Mouse (Mus musculus) cerebellum, postnatal 4 days (tissue): ENCODE data around the gene Cd8a.
"Not testable (repeated sequence)": the region's sequence is repeated elsewhere in the genome, so short reads cannot be mapped to it uniquely, and the experiment has no call there.

ENCODE experiments used
- DNase-seq, 2 experiments: peaks; one replicate each; pipeline ENCODE4 v3.0.0; 2022; ENCODE audit warnings: low spot score in 2 of 2, mixed read lengths in 1 of 2

Gene Cd8a

DNA sequence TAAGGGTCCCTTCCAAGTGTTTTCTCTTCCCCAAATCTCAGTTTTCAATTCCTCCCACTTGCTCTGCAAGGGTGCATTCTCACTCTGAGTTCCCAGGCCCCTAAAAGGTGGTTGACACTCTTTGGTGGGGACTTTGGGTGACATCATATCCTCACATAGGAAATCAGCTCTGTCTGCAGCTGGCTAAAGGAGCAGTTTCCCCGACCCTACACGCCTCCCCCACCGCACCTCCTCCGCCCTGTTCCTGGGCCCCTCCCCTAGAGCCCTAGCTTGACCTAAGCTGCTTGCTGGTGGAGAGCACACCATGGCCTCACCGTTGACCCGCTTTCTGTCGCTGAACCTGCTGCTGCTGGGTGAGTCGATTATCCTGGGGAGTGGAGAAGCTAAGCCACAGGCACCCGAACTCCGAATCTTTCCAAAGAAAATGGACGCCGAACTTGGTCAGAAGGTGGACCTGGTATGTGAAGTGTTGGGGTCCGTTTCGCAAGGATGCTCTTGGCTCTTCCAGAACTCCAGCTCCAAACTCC, at the start of gene Cd8a:
Gene Cd8a (plus strand): TSS at position 179 of the 527 bp plus-strand sequence.
- no peak for DNase-seq

DNA sequence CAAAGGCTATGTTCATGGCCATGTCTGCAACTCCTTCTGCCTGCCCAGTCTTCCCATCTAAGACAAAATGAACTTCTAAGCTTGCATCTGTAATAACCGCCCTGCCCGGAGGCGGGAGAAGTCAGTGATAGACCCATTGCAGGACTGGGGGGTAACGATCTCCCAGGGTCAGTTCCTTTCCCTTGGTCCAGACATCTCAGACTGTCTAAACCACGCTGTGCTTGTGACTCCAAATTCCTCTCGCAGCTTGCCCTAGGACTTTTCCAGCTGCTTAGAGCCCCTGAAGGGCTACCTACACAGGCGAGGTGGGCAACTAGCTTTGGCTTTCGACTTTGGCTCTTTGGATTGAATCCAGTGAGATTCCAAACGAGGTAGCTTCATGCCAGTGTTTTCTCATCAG, 48.4 kb upstream of the Cd8a start:
- no peak for DNase-seq

DNA sequence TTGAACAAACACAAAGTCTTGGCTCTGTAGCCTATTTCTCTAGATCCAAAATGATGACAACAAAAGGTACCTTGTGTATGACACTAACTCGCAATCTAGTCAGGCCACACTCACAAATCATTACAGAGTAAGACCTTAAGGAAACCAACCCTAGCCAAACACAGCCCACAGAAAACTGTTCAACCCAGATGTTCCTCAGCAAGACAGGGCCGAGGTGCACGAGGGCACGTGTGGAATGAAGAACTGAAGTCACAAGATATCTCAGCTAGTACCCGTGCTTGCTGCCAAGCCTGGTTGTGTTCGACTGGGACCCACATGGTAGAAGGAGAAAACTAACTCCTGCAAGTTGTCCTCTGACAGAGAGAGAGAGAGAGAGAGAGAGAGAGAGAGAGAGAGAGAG, 43.3 kb upstream of the Cd8a start:
- DNase-seq, result no peak

DNA sequence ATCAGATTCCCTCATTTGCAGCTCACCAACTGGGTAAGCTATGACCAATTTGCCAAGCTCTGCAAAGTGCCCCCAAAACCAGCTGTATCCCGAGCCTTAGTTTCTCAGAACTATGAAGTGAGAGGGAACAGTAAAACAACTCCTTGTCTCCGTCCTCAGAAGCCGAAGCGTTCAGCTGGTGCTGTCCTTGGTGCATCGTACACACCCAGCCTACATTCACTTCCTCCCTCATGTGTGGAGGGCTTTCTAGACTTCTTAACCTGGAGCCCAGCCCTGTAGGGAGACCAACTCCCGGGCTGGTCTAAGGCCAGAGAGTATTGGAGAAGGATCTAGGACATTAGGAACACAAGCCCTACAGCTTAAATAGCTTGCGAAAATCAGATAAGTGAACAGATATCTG, 42.7 kb upstream of the Cd8a start:
- DNase-seq, result no peak

DNA sequence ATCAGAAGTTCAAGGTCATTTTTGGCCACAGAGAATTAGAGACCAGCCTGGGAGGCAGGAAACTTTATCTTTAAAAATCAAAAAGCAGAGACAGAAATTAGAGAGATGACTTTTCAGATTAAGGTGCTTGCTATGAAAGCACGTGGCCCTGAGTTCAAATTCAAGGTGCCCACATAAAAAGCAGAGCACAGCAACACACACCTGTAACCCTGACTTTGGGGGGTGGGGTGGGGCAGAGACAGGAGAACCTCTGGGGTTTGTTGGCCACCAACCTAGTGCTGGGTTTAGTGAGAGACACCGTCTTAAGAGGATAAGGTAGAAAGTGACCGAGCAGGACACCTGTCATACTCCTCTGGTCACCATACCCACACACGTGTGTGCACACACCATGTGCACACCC, 41.7 kb upstream of the Cd8a start:
- DNase-seq, result not testable (repeated sequence)

DNA sequence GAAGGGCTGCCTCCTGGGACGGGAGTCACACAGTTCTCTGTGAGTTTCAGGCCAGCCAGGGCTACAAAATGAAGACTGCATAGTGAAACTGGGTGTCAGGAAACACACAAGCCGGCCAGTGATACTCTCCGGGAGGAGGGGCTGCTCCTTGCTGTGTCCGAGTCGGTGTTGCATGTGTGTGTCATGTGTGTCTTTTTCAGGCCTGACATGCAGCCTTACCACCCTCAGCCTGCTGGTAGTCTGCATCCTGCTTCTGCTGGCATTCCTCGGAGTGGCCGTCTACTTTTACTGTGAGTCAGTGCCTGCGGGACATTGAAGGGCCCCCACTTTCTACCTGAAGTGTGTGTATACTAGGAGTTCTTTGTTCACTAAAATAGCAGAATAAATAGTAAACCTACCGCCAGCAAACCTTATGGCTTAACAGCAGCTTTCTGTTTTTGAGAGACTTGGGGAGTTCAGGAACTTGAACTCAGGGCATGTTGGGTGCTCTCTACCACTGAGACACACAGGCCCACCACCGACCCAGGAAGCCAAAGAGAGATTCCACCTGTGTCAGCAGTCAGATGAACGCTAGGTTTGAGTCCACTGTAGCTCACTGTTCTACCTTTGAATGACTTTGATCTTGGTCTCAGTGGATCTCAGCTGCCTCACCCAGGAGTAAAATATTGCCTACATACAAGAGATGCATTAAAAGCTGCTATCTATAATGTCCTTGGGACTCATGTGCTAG, 40.8 kb upstream of the Cd8a start:
- no peak for DNase-seq

DNA sequence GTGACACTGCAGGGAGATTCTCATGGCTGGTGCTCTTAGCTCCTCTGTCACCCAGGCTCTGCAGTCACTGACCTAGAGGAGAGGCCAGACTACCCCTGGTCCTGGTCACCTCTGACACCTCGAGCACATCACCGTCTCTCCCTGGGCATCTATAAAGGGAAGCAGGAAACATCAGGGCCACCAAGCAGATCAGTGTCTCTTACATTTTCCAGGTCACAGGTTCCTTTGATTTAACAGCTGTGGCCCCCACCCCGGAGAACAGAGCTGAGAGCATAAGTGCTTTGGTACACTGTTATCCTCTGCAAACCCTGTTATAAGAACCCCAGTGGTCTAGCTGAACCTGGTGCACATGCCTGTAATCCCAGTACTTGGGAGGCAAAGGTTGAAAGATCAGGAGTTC, 40.2 kb upstream of the Cd8a start:
- no peak for DNase-seq

DNA sequence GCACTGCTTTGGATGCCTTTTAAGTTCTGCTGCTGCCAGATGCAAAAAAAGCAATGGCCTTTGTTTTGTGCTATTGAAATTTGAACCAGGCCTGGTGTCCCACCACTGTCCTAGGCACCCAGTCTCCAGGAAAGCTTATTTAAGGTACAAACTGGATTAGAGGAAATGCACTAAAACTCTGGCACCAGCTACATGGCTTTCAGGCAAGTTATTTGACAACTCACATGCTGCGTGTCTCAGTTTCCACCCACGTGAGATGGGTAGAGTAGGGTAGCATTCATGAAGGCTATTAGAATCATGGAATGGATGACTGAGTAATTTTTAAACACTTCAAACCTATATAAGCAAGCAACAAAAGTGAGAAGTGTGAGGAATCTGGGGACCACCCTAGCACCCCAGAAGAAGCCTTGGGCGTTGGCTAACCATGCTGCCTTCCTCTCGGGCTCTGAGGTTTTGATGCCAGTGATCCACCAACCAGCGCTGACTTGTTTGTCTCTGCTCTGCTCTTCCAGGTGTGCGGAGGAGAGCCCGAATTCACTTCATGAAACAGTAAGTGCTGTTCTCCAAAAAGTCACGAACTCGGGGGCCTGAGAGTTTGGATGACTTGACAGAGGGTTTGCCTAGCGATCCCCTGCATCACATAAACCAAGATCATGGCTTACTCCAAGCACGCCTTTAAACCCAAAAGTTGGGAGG, 39.5 kb upstream of the Cd8a start:
- no peak for DNase-seq

DNA sequence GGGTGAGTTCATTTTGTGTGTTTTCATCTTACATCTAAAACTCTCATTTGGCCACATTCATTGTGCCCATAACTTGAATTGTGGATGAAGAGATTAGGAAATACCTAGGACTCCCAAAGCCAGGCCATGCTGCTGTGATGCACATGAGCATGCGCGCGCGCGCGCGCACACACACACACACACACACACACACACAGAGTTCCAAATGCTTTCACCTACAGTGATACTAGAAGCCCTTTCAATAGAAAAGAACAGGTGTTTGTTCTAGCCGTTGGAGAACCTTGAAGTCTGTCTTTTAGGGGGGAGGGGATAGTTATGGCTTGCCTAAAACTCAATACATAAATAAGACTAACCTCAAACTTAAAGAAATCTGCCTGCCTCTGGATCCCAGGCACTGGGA, 35.6 kb upstream of the Cd8a start:
- DNase-seq, result no peak

DNA sequence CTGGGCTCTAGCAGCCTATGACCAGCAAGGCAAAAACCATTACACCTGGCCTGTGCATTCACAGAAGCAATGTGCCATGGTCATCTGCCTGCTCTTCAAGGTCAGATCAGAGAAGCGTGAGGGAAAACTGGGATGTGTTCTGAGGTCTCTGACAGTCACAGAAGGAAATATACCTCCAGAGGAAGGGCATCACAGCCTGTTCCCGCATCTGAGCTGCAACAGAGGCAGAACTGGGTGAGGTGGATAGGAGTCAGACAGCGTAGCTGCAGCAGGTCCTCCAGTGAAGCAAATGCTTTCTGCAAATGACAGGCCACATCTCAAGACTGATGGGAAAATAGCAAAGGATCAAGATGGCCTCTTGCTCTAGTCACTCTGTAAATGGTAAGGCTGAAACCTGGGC, 34.3 kb upstream of the Cd8a start:
- DNase-seq, result no peak

DNA sequence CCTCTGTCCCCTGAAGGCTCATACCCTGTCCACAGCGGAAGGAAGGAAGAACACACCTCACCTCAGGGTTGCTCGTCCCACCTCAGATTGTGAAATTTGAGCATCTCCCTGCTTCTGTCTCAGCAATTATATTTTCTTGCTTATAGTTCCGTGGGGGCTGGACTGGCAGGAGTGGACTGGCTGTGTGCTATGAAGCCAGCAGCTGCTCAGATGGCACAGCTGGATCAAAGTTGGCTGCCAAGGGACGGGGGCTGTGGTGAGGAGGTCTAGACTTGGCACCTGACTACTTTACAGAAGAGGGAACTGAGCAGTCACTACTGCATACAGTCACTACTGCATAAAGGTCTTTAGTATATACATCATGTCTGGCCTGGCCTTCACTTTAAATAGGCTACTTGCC, 33.9 kb upstream of the Cd8a start:
- no peak for DNase-seq

DNA sequence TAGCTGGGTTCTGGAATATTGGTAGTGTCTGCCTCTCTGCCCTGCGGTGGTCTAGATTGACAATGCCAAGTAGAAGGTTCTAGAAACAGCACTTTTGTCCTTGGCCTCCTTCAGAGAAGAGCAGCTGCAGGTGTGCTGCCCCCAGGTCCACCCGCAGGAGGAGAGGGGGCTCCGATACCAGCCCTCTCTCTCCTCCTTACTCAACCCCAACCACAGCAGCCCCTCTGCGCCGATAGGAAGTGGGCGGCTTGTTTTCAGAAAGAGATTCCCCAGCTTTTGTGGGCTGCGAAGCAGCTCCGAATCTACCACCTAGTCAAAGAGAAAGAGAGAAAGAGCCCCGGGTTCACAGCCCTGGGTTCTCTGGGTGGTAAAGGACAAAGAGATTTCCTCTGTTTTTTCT, 32.0 kb upstream of the Cd8a start:
- DNase-seq, result no peak

DNA sequence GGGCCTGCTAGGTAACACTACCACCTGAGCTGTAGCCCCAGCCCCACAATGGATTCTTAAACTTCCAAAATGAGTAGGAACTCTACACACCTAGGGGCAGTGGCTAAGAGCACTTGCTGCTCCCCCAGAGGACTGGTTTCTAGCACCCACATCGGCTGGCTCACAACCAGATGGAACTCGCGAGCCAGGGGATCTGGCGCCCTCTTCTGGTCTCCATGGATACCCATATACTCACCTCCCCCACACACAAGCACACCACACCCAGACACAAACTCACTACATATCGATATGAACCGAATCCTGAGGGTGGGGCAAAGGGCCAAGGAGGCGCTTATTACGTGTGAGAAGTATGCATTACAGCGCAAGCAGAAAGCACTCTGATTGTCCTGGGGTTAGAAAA, 25.2 kb upstream of the Cd8a start:
- DNase-seq, result no peak

DNA sequence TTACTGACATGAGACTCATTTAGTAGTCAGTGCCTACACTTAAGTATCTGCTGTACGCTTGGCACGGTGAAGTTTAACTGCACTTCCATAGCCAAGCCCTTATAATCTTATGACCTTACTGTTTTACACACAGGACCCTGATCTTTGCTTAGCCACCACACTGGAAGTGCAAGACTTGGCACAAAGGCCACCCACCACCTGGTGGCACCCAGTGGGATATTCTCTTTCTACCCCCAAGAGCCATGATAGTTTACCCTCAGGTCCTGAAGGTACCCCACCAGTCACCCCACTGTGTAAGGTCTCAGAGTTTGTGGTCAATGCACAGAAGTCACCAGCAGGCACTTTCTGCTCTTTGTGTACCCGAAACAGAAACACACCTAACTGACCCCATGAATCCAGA, 22.0 kb upstream of the Cd8a start:
- no peak for DNase-seq

DNA sequence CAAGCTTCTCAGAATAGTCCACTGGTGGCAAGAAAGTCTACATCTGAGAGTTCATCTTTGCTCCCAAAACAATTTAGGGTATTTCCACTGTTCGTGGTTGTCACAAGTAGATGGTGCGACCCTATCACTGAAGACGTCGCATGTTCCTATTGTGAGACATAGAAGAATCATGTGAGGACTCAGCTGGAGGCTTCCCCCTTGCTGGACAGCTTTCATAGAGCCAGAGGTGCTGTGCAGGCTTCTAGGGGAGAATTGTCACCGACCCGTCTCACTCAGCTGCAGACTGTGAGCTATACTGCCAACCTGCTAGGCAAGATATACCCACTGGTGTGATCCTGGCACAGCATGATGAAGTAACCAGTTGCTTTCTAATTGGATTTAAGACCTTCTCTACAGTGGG, 21.0 kb upstream of the Cd8a start:
- DNase-seq, result no peak

DNA sequence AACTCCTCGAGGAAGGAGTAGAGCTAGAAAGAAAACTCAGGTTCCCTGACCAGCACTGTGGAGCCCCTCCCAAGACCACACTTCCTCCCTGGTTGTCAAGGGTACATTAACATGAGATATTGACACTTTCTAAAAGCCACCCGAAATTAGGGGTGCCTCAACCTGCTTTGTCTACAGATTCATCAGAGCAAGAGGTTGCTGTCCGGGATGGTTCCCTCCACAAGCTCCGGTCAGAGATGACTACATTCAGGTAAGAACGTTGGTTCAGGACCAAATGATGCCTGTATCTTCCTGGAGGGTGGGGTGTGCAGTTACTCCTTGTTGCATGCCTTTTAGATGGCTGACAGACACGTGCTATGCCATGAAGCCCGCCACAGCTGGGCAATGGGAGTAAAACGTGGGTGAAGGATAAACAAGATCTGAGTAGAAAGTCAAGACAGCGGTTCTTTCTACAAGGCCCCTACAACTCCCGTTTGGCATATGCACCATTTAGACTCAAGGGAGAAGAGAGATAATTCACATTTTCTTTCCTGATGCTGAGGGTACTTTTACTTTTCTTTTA, 20.3 kb upstream of the Cd8a start:
- DNase-seq, result no peak

DNA sequence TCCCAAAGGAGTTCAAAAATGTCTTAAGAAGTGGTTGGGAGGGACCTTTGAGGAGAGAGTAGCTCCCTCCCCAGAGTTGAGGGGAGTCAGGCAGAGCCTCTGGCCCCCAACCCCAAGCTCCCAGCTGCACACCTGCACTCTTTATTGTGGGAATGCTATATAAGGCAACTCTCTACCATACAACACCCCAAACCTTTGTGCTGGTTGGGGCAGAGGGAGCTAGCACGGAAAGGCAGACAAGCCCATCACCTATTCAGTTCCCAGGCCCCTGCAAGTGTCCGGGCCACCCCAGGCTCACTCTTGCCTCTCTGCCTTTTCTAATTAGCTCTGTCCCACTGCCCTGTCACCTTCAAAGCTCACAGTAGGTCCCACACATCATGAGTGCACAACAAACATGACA, 19.5 kb upstream of the Cd8a start:
- no peak for DNase-seq

DNA sequence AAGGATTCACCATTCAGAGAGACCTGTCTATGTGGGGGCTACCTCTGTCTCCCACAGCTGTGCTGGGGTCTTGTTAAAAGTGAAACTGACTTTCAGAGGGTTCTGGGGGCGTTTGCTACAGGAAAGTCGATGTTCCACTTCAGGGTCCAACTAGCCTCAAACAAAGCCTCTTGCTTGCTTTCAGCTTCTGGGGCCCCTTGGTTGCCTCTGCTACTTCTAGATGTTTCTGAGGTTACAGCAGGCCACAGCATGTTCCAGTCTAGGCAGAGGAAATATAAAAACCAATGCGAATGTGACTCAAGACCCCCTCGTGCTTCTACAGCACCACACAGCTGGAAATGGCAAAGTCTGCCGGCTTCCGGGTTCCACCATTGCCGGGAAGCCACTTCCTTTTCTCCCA, 15.7 kb upstream of the Cd8a start:
- no peak for DNase-seq

DNA sequence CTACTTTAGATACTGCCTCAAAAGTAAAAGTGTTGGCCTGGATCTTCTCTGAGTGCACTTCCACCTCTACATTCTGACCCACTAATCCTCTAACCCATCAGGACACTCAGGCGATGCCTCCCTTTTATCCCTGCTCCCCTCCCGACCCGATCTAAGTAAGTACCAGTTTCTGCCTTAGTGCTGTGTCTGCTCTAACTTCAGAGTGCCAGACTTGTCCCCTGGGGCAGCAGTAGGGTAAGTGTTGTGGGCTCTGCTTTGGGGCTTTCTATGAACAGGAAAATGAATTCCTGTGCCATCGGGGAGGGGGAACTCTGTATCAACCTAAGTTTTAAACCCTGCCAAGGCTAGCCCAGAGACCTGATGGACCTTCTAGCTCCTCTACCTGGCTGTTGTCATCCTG, 13.0 kb upstream of the Cd8a start:
- no peak for DNase-seq

DNA sequence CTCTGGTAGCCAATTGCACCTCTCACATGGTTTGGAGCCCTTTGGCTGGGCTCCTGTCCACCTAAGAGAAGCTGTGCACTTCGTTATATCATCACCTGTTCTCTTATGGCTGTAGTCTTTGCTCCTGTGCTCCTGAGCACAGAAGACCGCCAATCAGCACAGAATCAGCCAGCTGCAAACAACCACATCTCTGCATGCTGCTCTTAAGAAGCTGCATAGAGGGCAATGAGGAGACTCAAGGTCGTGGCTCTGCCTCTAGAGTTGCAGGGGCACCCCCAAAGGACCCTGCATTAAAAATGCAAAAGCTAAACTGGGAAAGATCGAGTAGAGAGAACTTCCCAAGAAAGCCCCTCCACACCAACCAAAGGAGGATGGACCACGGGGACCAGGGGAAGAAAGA, 12.5 kb upstream of the Cd8a start:
- no peak for DNase-seq

DNA sequence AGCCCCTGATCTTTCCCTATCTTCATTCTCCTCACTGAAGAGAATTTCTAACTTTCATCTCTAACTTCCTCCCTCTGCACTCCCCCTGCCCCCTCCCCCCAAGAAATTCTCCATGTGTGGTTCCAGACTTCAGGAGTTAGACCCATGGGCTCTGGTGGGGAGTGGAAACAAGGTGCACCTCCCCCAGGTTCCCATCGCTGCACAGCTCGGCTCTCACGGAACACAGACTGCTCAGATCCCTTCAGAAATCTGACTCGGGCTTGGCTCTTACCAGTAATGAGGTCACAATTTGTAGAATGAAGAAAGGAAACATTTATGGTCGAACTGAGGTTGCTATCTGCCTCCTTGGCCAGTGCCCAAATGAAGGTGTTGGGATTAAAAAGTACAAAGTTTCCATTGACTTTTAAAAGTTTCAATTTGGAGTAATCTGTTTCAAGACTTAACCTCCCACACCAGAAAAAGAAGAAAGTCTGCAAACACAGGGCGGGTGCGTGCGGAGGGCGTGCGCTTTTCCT, 12.0 kb upstream of the Cd8a start:
- no peak for DNase-seq

DNA sequence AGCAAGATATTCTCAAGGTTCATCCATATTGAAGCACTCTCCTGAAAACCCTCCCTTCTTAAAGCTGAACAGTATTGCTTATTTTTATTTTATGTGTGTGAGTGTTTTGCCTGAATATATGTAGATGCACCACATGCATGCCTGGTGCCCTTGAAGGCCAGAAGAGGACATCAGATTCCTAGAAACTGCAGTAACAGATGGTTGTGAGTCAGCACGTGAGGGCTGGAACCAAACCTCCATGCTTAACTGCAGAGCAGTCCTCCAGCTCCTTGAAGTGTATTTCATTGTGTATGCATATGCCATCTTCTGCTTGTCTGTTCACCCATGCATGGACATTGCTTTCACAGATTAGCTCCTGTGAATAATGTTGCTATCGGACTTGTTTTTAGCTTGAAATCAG, 9.2 kb upstream of the Cd8a start:
- no peak for DNase-seq

DNA sequence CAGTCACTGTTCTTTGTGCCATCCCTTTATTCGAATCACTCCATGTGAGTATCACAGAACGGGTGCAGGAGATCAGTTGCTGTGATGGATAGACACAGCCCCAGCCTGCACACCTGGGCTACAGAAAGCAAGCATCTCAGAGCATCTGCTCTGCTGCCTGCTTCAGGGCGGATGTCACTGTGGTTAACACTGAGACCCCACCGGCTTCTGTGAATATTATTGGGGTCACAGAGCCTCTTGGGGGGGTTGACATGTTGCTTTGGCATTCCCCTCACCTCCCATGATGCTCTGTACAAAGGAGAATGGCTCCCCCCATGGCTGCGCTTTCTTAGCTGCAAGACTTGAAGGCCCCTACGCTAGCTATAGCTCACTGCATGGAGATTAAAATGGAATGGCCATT, 3.8 kb upstream of the Cd8a start:
- DNase-seq, result no peak
